Mouse (Mus musculus) right cerebral cortex, adult 2 months (tissue): ENCODE results near the gene Ifit1bl2.
A peak's percentile ranks its signal among the peaks of the same experiment; 100 is the strongest.
"Not testable (repeated sequence)": the region's sequence is repeated elsewhere in the genome, so short reads cannot be mapped to it uniquely, and the experiment has no call there.

Source experiments
- DNase-seq, 2 experiments: peaks; one replicate each; pipeline ENCODE4 v3.0.0; 2021 to 2022; ENCODE audit warnings: low spot score in 2 of 2

Ifit1bl2 gene

DNA sequence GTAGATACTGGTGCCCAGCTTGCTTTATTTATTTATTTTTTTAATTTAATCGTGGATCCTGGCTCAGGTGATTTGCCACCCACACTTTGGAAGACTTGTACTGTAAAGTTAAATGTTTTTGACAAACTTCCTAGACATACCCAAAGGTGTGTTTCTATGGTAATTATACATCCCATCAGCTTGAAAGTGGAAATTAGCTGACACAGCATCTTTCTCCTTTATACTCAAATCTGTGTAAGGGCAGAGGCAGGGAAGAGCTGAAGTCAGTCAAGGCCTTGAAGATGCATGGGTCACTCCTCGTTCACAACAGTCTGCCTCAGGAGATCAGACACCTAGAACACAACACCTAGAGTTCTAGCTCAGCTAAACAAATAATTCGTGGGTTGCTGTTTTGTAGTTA lies 30.4 kb downstream of the Ifit1bl2 start:
- DNase-seq: not testable (repeated sequence)

DNA sequence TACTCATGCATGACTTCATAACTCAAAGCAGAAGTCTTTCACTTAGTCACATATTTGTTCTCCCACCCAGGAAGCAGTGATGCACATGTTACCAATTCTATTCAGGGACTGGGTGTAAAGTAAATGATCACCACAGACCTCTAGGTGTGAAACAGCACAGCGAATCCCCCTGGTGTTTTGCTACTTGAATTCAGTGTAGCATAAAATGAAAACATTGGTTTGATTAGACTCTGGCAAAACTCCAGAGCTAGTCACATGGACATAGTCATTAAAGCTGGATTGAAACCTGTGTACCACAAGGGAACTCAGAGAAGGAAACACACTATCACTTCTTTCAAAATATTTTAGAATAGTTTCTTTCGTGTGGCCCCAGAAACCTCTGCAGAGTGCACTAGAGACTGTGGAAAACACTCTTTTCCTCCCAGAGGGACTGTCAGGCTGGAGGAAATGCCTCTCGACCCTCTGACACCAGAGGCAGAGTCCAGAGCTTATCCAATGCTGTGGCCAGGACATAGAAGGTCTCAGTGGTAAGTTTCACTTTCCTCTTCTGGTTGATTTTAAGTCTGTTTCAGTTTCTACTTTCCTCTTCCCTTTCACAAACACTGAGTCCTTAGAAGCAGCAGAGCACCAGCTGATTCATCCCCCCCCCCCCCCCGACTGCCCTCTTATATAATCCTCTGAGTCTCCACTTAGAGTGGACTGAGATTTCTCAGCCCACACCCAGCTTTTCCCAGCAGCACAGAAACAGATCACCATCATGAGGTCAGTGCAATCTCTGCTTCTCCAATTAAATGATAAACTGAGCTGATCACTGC lies 33.1 kb downstream of the Ifit1bl2 start, which contains the start of gene Ifit3b:
Gene Ifit3b, plus strand, starts transcription at position 734 of the 815 bp plus-strand sequence.
- peak in 1 of 2 experiments; percentile 18 for DNase-seq

DNA sequence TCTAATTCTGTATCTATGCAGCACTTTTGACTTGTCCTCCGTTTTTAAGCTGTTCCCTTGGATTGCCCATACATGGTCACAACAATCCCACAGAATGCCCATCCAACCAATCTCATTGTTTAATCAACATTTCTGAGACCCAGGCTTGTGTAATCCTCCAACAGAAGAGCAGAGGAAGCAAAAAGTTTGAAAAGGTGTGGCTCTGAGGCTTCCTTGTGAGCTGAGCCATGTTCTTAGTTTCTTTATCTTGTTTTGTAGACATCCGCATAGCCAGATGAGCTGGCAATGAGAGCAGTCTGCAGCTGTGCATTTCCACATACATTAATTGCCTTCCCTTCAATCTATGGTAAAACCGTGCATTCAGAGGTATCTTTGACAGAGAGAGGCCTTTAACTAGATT lies 35.1 kb downstream of the Ifit1bl2 start:
- DNase-seq: no peak

DNA sequence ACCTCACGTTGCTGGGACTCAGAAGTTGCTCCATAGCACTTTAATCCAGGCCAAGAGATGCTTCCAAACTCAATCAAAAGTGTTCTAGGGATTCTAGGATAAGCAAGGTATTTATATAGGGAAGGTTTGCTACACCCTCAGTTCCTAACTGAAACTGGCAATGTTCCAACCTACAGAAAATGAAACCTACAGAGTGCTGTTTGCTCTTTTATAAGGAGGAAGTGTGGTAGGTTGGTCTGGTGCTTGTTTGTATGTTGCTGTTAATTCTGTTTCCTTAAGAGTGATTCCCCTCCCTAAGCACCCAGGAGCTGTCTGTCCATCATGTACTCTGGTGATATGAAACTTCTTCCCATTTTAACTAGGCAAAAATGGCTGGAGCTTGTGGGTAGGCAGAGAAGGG lies 38.7 kb downstream of the Ifit1bl2 start, which contains the start of gene Ifit1bl1:
Gene Ifit1bl1, minus strand, starts transcription at position 69 of the 400 bp plus-strand sequence.
- DNase-seq: not testable (repeated sequence)

DNA sequence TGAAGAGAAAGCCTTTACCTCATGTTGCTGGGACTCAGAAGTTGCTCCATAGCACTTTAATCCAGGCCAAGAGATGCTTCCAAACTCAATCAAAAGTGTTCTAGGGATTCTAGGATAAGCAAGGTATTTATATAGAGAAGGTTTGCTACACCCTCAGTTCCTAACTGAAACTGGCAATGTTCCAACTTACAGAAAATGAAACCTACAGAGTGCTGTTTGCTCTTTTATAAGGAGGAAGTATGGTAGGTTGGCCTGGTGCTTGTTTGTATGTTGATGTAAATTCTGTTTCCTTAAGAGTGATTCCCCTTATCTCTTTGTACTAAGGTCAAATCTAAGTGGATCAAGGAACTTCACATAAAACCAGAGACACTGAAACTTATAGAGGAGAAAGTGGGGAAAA lies 41.3 kb downstream of the Ifit1bl2 start:
- not testable (repeated sequence) for DNase-seq

DNA sequence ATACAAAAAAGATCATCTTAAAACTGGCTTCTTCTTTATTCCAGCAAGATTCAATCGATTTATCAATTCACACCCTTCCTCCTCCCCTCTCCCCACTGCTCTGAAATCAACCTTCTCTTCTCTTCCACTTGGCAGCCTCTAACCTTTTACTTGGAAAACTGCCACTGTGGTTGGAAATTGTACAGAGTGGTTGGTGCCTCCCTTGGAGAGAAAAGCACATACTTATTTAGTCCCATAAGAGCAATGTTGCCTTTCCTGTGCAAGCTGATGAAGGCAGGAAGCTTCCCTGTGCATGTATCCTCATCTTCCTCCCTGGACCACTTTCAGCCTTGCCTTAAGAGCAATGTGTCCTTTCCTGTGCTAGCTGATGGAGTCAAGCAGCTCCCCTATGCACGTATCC lies 42.2 kb downstream of the Ifit1bl2 start:
- DNase-seq: peak in 1 of 2 experiments; percentile 32

DNA sequence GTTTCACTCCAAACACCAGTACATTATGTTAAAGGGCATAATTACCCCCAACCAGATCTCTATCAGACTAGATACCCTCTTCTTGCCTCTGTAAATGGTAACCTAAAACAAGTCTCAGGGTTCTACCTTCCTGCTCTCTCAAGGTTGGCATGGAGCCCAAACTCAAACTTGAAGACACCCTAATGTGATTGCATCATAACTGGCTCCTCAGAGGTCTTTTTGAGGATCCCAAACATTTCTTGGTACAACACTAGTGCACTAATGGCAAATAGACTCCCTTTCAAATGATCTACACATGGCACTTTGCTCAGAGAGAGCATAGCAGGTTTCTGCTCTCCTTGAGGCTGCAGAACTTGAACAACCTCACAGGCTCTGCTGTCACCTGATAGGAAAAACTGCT lies 43.7 kb downstream of the Ifit1bl2 start:
- DNase-seq: no peak

DNA sequence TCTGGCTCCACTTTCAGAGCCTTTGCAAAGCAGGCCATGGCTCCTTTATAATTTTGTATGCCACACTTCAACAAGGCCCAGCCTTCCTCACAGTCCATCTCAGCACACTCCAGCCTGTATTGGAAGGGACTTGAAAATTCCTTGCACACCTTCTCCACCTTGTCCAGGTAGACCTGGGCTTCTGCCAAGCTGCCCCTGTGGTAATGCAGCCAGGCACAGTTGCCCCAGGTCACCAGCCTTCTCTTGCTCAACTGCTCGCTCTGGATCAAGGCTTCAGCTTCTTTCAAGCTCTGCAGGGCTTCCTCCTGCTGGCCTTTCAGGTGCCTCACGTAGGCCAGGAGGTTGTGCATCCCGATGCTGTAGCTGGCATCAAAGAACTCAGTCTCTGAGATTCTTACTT lies 46.0 kb downstream of the Ifit1bl2 start:
- not testable (repeated sequence) for DNase-seq

DNA sequence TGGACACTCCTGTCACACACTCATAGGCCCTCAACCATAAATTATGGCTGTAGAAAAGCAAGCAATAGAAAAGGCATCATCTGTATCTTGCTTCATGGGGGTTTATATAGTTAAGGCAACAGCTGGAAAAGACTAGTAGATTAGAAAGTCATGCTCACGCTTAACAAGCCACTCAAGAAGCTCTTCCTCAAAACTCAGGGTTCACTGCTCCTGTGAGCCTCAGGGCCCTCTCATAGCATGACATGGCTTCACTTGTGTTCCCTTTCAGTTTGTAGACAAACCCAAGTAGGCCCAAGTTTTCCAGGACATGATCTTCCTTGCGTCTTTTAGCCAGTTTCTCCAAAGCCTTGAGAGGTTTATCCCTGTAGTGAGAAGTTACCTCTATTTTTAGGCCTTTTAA lies 47.1 kb downstream of the Ifit1bl2 start:
- no peak for DNase-seq

DNA sequence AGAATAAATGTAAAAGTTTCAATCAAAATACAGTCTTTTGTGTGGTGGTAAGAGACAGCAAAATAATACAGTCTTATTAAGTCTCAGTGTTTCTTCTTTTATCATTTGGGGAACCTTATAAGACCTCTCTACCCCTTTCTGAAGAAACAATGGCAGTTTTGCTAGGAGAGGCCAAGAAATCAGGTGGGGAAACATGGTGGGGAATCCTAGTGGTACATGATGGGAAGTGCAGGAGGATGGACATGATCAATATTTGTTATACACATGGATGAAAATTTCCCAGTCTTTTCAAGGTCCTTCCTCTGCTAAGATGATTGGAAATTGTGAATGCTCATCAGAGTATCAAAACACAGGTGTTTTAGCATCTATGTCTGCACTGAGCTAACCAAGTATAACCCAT lies 51.6 kb downstream of the Ifit1bl2 start:
- no peak for DNase-seq

DNA sequence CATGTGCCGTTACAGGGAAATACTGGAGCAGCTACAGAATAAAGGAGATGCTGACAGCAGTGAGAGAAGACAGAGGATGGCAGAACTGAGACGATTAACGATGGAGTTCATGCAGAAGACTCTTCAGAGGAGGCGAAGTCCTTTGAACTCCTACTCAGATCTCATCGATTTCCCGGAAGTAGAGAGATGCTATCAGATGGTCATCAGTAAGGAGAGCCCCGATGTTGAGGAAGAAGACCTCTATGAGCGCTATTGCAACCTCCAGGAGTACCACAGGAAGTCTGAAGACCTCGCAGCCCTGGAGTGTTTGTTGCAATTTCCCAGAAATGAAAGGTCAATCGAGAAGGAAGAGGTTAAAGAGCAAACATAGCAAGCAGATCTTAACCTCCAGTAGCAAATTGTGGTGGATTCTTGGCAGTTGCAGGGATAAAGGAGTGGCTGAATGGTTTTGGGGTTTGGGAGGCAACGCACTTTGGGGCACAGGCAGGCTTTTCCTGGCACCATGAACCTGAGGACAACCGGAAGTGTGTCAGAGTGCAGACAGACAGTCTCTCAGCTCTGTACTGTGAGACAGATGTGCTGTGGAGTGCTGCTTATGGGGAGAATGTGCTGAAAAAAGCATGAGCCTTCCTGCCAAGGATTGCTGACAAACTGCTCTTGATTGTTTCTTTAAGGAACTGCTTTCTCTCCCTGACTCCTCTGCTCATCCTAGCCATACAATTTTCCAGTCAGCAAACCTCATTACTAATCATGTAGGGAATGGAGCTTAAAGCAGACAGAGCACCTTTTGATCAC lies 52.4 kb downstream of the Ifit1bl2 start:
- not testable (repeated sequence) for DNase-seq

DNA sequence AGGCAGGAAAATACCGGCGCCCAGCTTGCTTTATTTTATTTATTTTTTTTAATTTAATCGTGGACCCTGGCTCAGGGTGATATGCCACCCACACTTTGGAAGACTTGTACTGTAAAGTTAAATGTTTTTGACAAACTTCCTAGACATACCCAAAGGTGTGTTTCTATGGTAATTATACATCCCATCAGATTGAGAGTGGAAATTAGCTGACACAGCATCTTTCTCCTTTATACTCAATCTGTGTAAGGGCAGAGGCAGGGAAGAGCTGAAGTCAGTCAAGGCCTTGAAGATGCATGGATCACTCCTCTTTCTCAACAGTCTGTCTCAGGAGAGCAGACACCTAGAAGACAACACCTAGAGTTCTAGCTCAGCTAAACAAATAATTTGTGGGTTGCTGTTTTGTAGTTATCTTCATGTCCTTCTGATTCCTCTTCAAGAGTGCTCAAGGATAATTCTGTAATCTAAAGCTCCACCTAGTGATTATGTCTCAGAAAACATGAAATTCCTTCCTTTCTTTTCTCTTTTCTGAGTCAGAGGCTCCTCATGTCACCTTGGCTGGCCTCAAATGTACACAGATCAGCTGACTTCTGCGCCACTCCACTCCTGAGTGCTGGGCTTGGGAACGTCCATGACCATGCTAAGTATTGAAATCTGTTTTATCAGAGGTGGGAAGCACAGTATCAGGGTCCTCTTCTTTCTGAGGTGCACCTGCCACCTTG lies 54.6 kb downstream of the Ifit1bl2 start:
- not testable (repeated sequence) for DNase-seq

DNA sequence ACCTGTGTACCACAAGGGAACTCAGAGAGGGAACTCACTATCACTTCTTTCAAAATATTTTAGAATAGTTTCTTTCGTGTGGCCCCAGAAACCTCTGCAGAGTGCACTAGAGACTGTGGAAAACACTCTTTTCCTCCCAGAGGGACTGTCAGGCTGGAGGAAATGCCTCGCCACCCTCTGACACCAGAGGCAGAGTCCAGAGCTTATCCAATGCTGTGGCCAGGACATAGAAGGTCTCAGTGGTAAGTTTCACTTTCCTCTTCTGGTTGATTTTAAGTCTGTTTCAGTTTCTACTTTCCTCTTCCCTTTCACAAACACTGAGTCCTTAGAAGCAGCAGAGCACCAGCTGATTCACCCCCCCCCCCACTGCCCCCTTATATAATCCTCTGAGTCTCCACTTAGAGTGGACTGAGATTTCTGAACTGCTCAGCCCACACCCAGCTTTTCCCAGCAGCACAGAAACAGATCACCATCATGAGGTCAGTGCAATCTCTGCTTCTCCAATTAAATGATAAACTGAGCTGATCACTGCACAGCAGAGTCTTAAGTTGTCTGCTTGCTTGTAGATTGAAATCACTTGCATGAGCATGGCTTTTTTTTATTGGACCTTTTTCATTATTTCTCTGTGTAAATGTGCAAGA lies 57.3 kb downstream of the Ifit1bl2 start, which contains the start of gene Ifit3:
Gene Ifit3, plus strand, starts transcription at position 406 of the 641 bp plus-strand sequence.
- not testable (repeated sequence) for DNase-seq

DNA sequence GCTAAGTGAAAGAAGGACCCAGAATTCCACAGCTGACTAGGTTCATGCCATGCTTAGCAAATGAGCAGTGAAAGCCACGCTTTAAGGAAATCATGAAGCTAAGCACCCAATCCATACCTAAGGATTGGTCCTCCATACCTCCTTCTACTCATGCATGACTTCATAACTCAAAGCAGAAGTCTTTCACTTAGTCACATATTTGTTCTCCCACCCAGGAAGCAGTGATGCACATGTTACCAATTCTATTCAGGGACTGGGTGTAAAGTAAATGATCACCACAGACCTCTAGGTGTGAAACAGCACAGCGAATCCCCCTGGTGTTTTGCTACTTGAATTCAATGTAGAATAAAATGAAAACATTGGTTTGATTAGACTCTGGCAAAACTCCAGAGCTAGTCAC lies 57.8 kb downstream of the Ifit1bl2 start:
- not testable (repeated sequence) for DNase-seq

DNA sequence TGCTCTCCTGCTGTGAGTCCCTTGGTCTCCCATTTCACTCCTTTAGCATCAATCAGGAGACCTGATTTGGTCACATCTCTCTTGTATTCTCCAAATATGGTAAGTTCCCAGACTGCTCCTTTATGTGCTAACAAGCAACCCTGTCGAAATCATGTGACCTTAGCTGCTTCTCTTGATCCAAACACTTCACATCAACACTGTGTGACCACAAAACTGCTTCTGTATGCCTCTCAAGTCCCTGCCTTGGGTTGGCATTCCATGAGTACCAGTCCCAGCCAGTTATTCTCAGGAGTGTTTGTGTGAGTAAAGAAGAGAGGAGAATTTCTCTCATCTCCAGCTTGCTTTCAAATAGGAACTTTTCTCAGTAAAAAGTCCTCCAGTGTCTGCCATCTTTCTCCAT lies 63.4 kb downstream of the Ifit1bl2 start:
- no peak for DNase-seq

DNA sequence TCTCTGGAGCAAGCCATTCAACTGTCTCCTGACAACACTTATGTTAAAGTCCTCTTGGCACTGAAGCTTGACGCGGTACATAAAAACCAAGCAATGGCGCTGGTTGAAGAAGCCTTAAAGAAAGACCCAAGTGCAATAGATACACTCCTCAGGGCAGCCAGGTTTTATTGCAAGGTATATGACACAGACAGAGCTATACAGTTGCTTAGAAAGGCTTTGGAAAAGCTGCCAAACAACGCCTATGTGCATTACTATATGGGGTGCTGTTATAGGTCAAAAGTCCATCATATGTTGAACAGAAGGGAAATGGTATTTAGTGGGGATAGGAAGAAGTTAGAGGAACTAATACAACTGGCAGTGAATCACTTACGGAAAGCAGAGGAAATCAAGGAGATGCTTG lies 66.9 kb downstream of the Ifit1bl2 start:
- no peak for DNase-seq

DNA sequence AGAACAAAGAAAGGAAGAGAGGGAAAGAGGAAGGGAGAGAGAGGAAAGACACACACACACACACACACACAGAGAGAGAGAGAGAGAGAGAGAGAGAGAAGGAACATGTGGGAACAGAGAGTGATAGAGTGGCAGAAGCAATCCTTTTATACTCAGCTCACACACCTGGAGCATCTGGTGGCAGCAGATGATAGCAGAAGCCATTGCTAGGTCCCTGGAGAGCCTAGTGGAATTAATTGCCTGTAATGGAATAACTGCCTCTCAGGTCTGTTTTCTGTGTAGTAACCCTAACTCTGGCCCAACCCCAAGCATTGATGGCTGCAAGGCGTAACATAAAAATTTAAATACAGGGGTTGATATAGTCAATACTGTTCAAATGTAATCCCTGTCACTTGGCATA lies 69.5 kb downstream of the Ifit1bl2 start:
- DNase-seq: no peak

DNA sequence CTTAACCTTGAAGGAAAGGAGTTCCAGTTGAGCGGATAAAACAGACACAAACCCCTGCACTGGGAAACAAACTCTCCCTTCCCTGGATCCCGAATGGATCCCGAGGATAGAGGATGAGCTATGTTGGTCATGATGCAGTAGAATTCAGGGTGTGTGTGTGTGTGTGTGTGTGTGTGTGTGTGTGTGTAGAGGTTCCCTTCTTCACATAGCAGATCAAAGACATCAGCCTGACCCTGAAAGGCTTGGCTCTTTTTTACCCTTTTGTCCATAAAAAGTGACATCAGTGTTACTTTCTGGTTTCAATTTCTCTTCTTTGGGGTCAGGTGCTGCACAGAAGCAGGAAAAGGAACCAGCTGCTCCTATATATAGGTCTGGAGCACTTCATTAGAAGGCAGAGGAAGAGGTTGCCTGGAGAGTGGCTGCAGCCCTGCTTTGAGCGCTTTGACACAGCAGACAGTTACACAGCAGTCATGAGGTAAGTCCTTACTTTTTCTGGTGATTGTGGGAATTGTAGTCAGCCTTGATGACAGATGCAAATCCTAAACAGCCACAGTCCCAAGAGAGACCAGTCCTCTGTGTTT lies 70.6 kb downstream of the Ifit1bl2 start:
- DNase-seq: no peak

DNA sequence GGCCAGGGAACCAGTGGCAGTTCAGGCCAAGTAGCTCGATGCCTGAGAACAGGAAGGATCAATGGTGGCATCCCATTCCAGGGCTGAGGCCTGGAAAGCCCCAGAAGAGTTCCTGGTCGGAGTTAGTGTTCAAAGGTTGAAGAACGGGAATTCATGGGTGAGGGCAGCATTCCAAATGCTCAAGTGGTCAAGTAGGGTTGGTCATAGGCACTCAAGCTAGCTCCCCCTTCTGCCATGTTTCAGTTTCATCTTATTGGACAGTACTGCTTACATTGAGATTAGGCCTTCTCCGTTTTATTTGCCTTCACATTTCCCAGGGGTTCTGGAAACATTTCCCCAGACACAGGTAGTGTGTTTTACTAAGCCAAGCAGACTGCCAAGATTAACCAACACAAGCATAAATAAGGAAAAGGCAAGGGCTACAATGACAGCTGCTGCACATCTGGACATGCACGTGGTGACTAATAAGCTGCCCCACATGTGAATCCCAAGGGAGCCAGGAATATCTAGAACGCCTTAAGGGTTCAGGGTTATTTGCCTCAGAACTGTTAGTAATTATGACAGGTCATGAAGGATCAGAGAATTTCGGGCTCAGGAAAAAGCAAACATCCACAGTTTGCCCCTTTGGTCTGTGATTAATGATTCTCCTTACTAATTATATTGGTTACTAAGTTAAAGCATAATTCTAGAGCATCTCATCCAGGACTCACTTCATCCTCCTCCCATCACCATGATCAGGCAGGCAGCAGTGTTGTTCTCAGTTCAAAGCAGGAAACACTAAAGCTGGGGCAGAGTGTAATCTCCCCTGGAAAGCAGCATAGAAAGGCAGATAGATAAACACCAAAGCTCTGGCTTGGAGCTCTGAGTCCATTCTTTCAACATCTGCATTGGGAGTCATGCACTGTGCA lies 71.3 kb downstream of the Ifit1bl2 start:
- no peak for DNase-seq
